Mouse (Mus musculus) stomach, embryonic 16.5 days (tissue): ENCODE results near the gene Sowahc. TPM values are rescaled to one million over a fixed set of nuclear protein-coding genes. Genes with fewer than 3 reads are reported as not detected.

ENCODE experiments used
- ATAC-seq: fragments of 200-750 bp; cut with Nextera tagmentation; 2 replicates; pipeline ENCODE4 v1.8.0; 2017; ENCODE audit warnings: moderate number of reproducible peaks, moderate TSS enrichment; ENCODE audit not compliant: insufficient read depth, low FRiP score
- H3K27ac ChIP-seq: fragments of 300-500 bp; sonication (generic); 2 replicates; pipeline ENCODE4 v1.5.1; 2014; ENCODE audit warnings: low read length
- H3K27me3 ChIP-seq: fragments of 300-500 bp; sonication (generic); 2 replicates; pipeline ENCODE4 v1.6.1; 2014; ENCODE audit warnings: low read length, control low read depth, mixed read lengths; ENCODE audit not compliant: control insufficient read depth, insufficient read depth
- H3K36me3 ChIP-seq: fragments of 300-500 bp; sonication (generic); 2 replicates; pipeline ENCODE4 v1.6.1; 2014; ENCODE audit warnings: low read length; ENCODE audit not compliant: control insufficient read depth, insufficient read depth
- H3K4me1 ChIP-seq: fragments of 300-500 bp; sonication (generic); 2 replicates; pipeline ENCODE4 v1.6.1; 2014; ENCODE audit warnings: low read length, control low read depth, mixed read lengths; ENCODE audit not compliant: control insufficient read depth, insufficient read depth
- H3K4me2 ChIP-seq: fragments of 300-500 bp; sonication (generic); 2 replicates; pipeline ENCODE4 v1.6.1; 2014; ENCODE audit warnings: low read depth, low read length, mixed read lengths
- H3K4me3 ChIP-seq: fragments of 300-500 bp; sonication (generic); replicated peaks from 2 replicates; pipeline ENCODE4 v1.5.1; 2014; ENCODE audit warnings: mild to moderate bottlenecking, low read length
- H3K9ac ChIP-seq: fragments of 300-500 bp; sonication (generic); 2 replicates; pipeline ENCODE4 v1.6.1; 2014; ENCODE audit warnings: low read length
- H3K9me3 ChIP-seq: fragments of 300-500 bp; sonication (generic); replicated peaks from 2 replicates; pipeline ENCODE4 v1.6.1; 2016; ENCODE audit warnings: low read length, control low read depth; ENCODE audit not compliant: control insufficient read depth
- WGBS: fragments of 180-500 bp; shearing (Covaris S2); extraction: QIAGEN DNeasy Blood & Tissue Kit; methylation state at CpG from one replicate; pipeline ENCODE4 v1.1.7; 2014; 5-methylcytosine and 5-hydroxymethylcytosine counted together
- polyA plus RNA-seq: library from polyadenylated mRNA; unstranded; fragments of >200 nt; fragmentation: Nextera tagmentation; extraction: Ambion mirVana; gene quantifications from 2 replicates; pipeline ENCODE4 v1.2.1, GENCODE M21; 2015

The Sowahc gene
- polyA plus RNA-seq, 1 experiment from 2014 or later: 21.3 TPM

- Histone ChIP-seq H3K4me1 (peaks cover 25% of the 10 kb centered on the region), H3K27ac (no peak overlapping the region), H3K27me3 (no peaks in the 10 kb centered on the region), H3K4me3 (no peak overlapping the region), H3K36me3 (no peaks in the 10 kb centered on the region), H3K9ac (no peak overlapping the region), H3K9me3 (no peaks in the 10 kb centered on the region), H3K4me2 (no peak overlapping the region)
- WGBS: 54% methylated on average over 1 of the region's 1 CpGs
- ATAC-seq: no peak
These were observed 40.3 kb downstream of the Sowahc start for GRCm38 (mm10) chr10:59262021-59262420.

DNA sequence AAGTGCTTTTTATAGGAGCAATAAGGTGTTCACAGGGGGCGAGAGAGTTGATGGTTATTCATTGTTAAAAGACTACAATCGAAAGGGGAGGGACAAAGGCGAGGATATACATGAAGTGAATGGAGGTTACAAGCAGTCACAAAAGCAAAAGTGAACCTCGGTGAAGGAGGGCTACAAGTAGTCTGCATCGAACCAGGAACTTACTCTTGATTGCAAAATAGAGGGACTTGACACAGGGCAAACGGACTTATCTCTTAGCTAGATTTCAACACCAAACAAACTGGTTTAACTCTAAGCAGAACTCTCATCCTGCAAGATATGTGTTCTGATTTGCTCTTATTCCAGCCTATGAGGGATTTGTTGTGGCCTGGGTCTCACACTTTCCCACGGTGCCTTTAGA, 41.2 kb downstream of the Sowahc start:
- no peaks in the 10 kb centered on the region for H3K9me3 ChIP-seq
- H3K4me2 ChIP-seq: no peak overlapping the region
- no peak for ATAC-seq
- H3K36me3 ChIP-seq: no peaks in the 10 kb centered on the region
- WGBS: 58% methylated on average over 7 of the region's 7 CpGs
- H3K4me1 ChIP-seq: peaks cover 25% of the 10 kb centered on the region
- H3K9ac ChIP-seq: no peak overlapping the region
- H3K27ac ChIP-seq: peak overlapping the region; percentile 14; the same call in 1 of the 2 replicates
- H3K27me3 ChIP-seq: no peaks in the 10 kb centered on the region
- no peak overlapping the region for H3K4me3 ChIP-seq

GRCm38 (mm10) chr10:59265067-59265466, 43.3 kb downstream of the Sowahc start:
- Histone ChIP-seq H3K27ac (peak overlapping the region; percentile 73), H3K36me3 (no peaks in the 10 kb centered on the region), H3K9ac (peak overlapping the region; percentile 39), H3K9me3 (no peaks in the 10 kb centered on the region), H3K4me3 (no peak overlapping the region), H3K4me2 (peak overlapping the region; percentile 29; the same call in 1 of the 2 replicates), H3K4me1 (peaks cover 29% of the 10 kb centered on the region), H3K27me3 (no peaks in the 10 kb centered on the region)
- 21% methylated on average over 7 of the region's 7 CpGs for WGBS
- ATAC-seq: peak; percentile 63; the same call in 1 of the 2 replicates

DNA sequence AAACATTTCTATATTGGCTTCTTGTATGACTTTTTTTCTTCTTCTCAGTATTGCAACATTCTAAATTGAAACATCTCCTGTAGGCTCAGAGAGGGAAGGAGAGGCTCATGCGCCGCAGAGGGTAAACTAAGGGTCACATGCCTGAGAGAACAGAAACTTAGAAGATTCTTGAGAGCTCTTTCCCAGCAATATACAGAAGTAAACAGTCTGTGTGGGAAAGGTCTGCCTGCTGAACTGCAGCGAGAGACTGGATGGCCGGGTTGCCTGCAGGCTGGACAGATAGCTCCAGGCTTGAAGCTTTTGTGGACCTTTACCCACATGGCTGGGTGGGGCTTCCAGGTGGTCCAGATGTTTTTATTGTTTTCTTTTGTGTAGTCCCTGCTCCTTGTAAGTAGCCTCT, 43.9 kb downstream of the Sowahc start:
- Histone ChIP-seq H3K4me2 (peak overlapping the region; percentile 20; the same call in 1 of the 2 replicates), H3K4me1 (peaks cover 31% of the 10 kb centered on the region), H3K4me3 (no peak overlapping the region), H3K36me3 (no peaks in the 10 kb centered on the region), H3K27me3 (no peaks in the 10 kb centered on the region), H3K9me3 (no peaks in the 10 kb centered on the region), H3K27ac (peak overlapping the region; percentile 88), H3K9ac (0 out of 2 replicates have a peak overlapping the region, but pooled peaks have one; percentile 40)
- ATAC-seq: 0 out of 2 replicates have a peak, but pooled peaks have one; percentile 59
- 13% methylated on average over 4 of the region's 4 CpGs for WGBS

DNA sequence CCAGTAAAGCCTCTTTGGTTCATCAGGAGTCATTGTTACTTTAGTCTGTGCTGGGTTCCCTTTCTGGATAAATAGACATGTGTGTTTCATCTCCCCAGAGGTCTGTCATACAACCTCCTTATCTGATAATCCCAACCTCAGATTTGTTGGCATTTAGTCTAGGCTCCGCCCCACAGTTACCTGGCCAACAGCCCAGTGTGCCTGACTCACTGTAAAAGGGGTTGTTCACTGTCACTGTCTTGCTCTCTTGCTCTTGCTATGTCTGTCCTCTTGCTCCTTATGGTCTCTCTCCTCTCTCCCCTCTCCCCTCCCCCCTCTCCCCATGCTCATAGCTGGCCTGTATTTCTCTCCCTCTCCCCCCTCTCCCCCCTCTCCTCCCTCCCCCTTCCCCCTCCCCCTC, 44.3 kb downstream of the Sowahc start:
- Histone ChIP-seq H3K4me3 (no peak overlapping the region), H3K27me3 (no peaks in the 10 kb centered on the region), H3K4me1 (peaks cover 35% of the 10 kb centered on the region), H3K9me3 (no peaks in the 10 kb centered on the region), H3K36me3 (no peaks in the 10 kb centered on the region), H3K27ac (peak overlapping the region; percentile 88), H3K9ac (0 out of 2 replicates have a peak overlapping the region, but pooled peaks have one; percentile 40), H3K4me2 (peak overlapping the region; percentile 20; the same call in 1 of the 2 replicates)
- peak; percentile 73 for ATAC-seq
- WGBS: 65% methylated on average over 1 of the region's 1 CpGs

GRCm38 (mm10) chr10:59267275-59267674, 45.5 kb downstream of the Sowahc start:
- Histone ChIP-seq H3K4me3 (no peak overlapping the region), H3K27ac (no peak overlapping the region), H3K4me1 (peaks cover 29% of the 10 kb centered on the region), H3K9ac (no peak overlapping the region), H3K36me3 (no peaks in the 10 kb centered on the region), H3K27me3 (no peaks in the 10 kb centered on the region), H3K9me3 (no peaks in the 10 kb centered on the region), H3K4me2 (no peak overlapping the region)
- ATAC-seq: no peak
- 73% methylated on average over 2 of the region's 2 CpGs for WGBS

DNA sequence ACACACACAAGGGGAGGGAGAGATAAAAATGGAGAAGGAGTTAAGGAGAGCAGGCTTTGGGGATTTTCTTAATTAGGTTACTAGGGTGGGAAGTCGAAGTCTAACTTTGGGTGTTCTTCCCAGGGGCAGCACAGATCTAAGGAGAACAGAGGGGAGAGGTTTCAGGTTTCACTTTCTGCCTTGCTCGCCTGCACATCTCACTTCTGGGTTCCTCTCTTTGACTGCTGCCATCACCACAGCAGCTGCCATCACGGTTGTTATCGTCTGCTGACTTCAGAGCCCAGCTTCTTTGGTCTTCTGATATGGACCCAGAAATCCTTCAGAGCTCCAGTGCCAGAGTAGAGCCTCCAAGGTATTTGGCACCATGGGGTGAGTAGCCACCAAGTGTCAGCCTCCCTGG, 46.4 kb downstream of the Sowahc start:
- Histone ChIP-seq H3K4me3 (no peak overlapping the region), H3K27me3 (no peaks in the 10 kb centered on the region), H3K36me3 (no peaks in the 10 kb centered on the region), H3K9ac (no peak overlapping the region), H3K4me1 (peaks cover 24% of the 10 kb centered on the region), H3K4me2 (no peak overlapping the region), H3K9me3 (no peaks in the 10 kb centered on the region), H3K27ac (no peak overlapping the region)
- no peak for ATAC-seq
- WGBS: 65% methylated on average over 4 of the region's 4 CpGs

- Histone ChIP-seq H3K27me3 (no peaks in the 10 kb centered on the region), H3K4me2 (no peak overlapping the region), H3K4me3 (no peak overlapping the region), H3K36me3 (no peaks in the 10 kb centered on the region), H3K27ac (no peak overlapping the region), H3K4me1 (peaks cover 21% of the 10 kb centered on the region), H3K9ac (no peak overlapping the region), H3K9me3 (no peaks in the 10 kb centered on the region)
- WGBS: 45% methylated on average over 3 of the region's 3 CpGs
- no peak for ATAC-seq
These were observed 47.0 kb downstream of the Sowahc start for GRCm38 (mm10) chr10:59268754-59269153.

DNA sequence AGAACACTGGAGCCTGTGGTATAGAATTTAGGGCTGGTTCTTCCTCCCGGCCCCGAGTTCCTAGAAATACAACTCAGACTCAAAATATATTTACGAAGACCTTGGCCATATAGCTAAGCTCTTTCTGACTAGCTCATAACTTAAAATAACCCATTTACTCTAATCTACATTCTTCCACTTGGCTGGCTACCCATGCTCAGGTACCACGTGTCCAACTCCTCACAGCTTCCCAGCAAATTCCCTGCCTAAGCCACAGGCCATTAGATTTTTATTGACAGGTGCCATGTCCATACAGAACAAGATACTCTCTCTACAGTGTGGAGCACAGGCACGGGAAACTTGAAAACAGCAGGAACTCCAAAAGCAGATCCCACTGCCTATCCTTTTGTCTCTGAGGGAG, 54.0 kb downstream of the Sowahc start:
- no peak overlapping the region for H3K9ac ChIP-seq
- no peaks in the 10 kb centered on the region for H3K27me3 ChIP-seq
- H3K4me3 ChIP-seq: no peak overlapping the region
- H3K4me1 ChIP-seq: 0 out of 2 replicates have a peak, but pooled peaks cover 4% of the 10 kb centered on the region
- no peak overlapping the region for H3K4me2 ChIP-seq
- WGBS: 76% methylated on average over 5 of the region's 5 CpGs
- no peak overlapping the region for H3K27ac ChIP-seq
- ATAC-seq: no peak
- H3K9me3 ChIP-seq: no peaks in the 10 kb centered on the region
- H3K36me3 ChIP-seq: no peaks in the 10 kb centered on the region
